ENCODE assay signal across 19 mouse cellular contexts in the genomic region with DNA sequence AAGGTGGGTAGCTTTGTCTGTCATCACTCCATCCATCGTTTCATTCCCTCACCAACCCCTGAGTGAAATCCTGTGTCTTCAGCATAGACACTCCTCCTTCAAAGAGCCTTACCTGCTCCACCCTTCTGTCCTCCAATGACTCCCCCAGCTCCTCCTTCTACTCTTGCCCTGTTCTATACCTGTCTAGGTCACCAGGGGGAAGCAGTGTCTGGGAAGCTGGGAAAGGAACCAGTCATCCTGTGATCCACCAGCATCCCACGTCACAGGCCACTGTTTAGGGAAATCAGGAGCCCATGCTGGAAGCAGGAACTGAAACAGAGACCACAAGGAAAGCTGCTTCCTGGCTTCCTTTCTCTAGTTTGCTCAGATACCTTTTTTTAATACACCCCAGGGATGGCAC. TPM values are rescaled to one million over a fixed set of nuclear protein-coding genes. Genes with fewer than 3 reads are reported as not detected.
DNase-seq lines count a peak whose midpoint lies in the region; ATAC-seq and TF ChIP-seq lines count a peak whose summit lies in the region.
"Had no signal": no experiment of that assay in that cellular context is flagged by ENCODE, and none has a peak within 500 bp of the region (broad histone marks: within the 10 kb centered on the region; RNA-seq: fewer than 3 reads in every experiment).

No protein-coding gene starts in this region.

- H3K36me3 ChIP-seq in heart, adult 2 months (ENCODE audit: control insufficient read depth, insufficient read depth, low read length): no peaks in the 10 kb centered on the region
- no peaks in the 10 kb centered on the region for H3K36me3 ChIP-seq in ES-E14 (ENCODE audit: control insufficient read depth, insufficient read depth, low read length, poor library complexity, severe bottlenecking)
- H3K36me3 ChIP-seq: embryonic facial prominence, embryonic 12.5 days; G1E; heart, embryonic 12.5 days; liver, embryonic 13.5 days; midbrain, embryonic 12.5 days had no signal

- no peak for TF ChIP-seq CTCF in heart, adult 2 months (IDR thresholded peaks at IDR 0.05)
- peak; percentile 12 for TF ChIP-seq CTCF in layer of hippocampus, adult 2 months (conservative IDR thresholded peaks at IDR 0.05)

- no peak overlapping the region for H3K9ac ChIP-seq in heart, adult 2 months (ENCODE audit: low read depth, low read length)
- H3K9ac ChIP-seq in ES-E14 (ENCODE audit: insufficient read depth, low read depth, low read length, poor library complexity, severe bottlenecking): no peak overlapping the region
- H3K9ac ChIP-seq: embryonic facial prominence, embryonic 12.5 days; heart, embryonic 12.5 days; liver, embryonic 13.5 days; midbrain, embryonic 12.5 days had no signal

- H3K27me3 ChIP-seq in heart, adult 2 months (ENCODE audit: control insufficient read depth, insufficient read depth, low read length): no peaks in the 10 kb centered on the region
- H3K27me3 ChIP-seq: embryonic facial prominence, embryonic 12.5 days; liver, embryonic 13.5 days had no signal

- H3K9me3 ChIP-seq in ES-E14 (ENCODE audit: control insufficient read depth, insufficient read depth, low read depth, low read length): no peaks in the 10 kb centered on the region
- H3K9me3 ChIP-seq: embryonic facial prominence, embryonic 12.5 days; G1E; heart, embryonic 12.5 days; liver, embryonic 13.5 days; midbrain, embryonic 12.5 days had no signal

- no peak overlapping the region for H3K27ac ChIP-seq in heart, adult 2 months
- H3K27ac ChIP-seq in layer of hippocampus, adult 2 months: no peak overlapping the region
- no peak overlapping the region for H3K27ac ChIP-seq in ES-E14 (ENCODE audit: insufficient read depth, low read depth, low read length, poor library complexity, severe bottlenecking)
- H3K27ac ChIP-seq: embryonic facial prominence, embryonic 12.5 days; liver, embryonic 13.5 days; midbrain, embryonic 12.5 days had no signal

- H3K79me2 ChIP-seq in heart, adult 2 months (replicated peaks; ENCODE audit: control insufficient read depth, insufficient read depth, low read length): no peaks in the 10 kb centered on the region

- H3K4me1 ChIP-seq in heart, adult 2 months (ENCODE audit: control insufficient read depth, insufficient read depth, low read length): no peaks in the 10 kb centered on the region; the same call in 1 of the 2 replicates
- peaks cover 0 to 2% of the 10 kb centered on the region in 2 experiments; a peak in 1 of 4 replicates for H3K4me1 ChIP-seq in ES-E14 (ENCODE audit: control insufficient read depth in 2 of 2, insufficient read depth in 2 of 2, low read length in 2 of 2, poor library complexity in 1 of 2)
- H3K4me1 ChIP-seq: embryonic facial prominence, embryonic 12.5 days; heart, embryonic 12.5 days; liver, embryonic 13.5 days; midbrain, embryonic 12.5 days had no signal

- WGBS in heart, adult 2 months: 50% methylated on average over 2 of the region's 2 CpGs

- H3K4me3 ChIP-seq in heart, adult 2 months: no peak overlapping the region
- H3K4me3 ChIP-seq in layer of hippocampus, adult 2 months: no peak overlapping the region
- no peak overlapping the region for H3K4me3 ChIP-seq in ES-E14 (ENCODE audit: insufficient read depth in 1 of 2, low read depth in 1 of 2, low read length in 2 of 2, poor library complexity in 1 of 2, severe bottlenecking in 1 of 2)
- H3K4me3 ChIP-seq: embryonic facial prominence, embryonic 12.5 days; heart, embryonic 12.5 days; liver, embryonic 13.5 days; midbrain, embryonic 12.5 days had no signal

- TF ChIP-seq EP300 in heart, adult 2 months (IDR thresholded peaks at IDR 0.05; ENCODE audit: insufficient read depth, low read depth, low read length): no peak

- no peak for TF ChIP-seq POLR2A in heart, adult 2 months (IDR thresholded peaks at IDR 0.05; ENCODE audit: insufficient read depth, low read depth, low read length)

- in situ Hi-C loops in ES-E14 (cut with MboI; ENCODE audit: low sequenced_read_pairs in 2 of 2, unreplicated experiment in 2 of 2): loop anchor here in 1 of 2 experiments (10.0 kb wide), 1 partner anchor 115 kb away; a partner anchor contains a TSS

- peak; percentile 54 for ATAC-seq in granulocyte monocyte progenitor cell, adult 5-6 weeks (replicated peaks; ENCODE audit: poor library complexity, severe bottlenecking)
- ATAC-seq in activated CD4-positive, CD25-positive, alpha-beta regulatory T cell, adult 4 months: no peak

- peak; percentile 86 for DNase-seq in heart, adult 11 months
- no peak for DNase-seq in heart, adult 2 months
- no peak for DNase-seq in layer of hippocampus, adult 2 months (ENCODE audit: low spot score in 2 of 2)
- no peak for DNase-seq in layer of hippocampus, postnatal 14 days (ENCODE audit: low spot score in 2 of 2)
- peak; percentile 65 for DNase-seq in ES-E14 (ENCODE audit: low read depth, low spot score)
- DNase-seq in left cerebral cortex, postnatal 4 days: no peak
- DNase-seq: cerebellum, adult 11 months; gastrocnemius, postnatal 25 days; heart, postnatal 4 days; liver, embryonic 13.5 days; right cerebral cortex, postnatal 14 days; thymus, postnatal 4 days had no signal

- intact Hi-C loops in heart, adult 2 months (cut with DNase I): loop anchor here (5.0 kb wide), 1 partner anchor 58 kb away; no protein-coding TSS in a partner anchor
- intact Hi-C loops in left cerebral cortex, postnatal 4 days (cut with DNase I): loop anchor here (5.0 kb wide), 1 partner anchor 113 kb away; no protein-coding TSS in a partner anchor

TF ChIP-seq in ES-E14, 5 proteins besides CTCF, POLR2A, EP300 and RAD21:
- no peak for TF ChIP-seq CHD2 (IDR thresholded peaks at IDR 0.05; ENCODE audit: low read depth, low read length)
- no peak for TF ChIP-seq ZC3H11A (IDR thresholded peaks at IDR 0.05; ENCODE audit: borderline replicate concordance, low read depth, low read length)
- no peak for TF ChIP-seq MAFK (IDR thresholded peaks at IDR 0.05; ENCODE audit: insufficient read depth, low read depth, low read length)
- TF ChIP-seq ZNF384 (IDR thresholded peaks at IDR 0.05; ENCODE audit: low read depth, low read length): no peak
- TF ChIP-seq HCFC1 (IDR thresholded peaks at IDR 0.05; ENCODE audit: borderline replicate concordance, insufficient read depth, low read length): no peak

RNA-seq across cellular contexts. Expression of a gene that starts 31.2 kb away (rescaled TPM):
- under 1 TPM; 0.23 to 0.27 TPM for total RNA-seq in heart, adult 2 months (2021)
- polyA plus RNA-seq in heart, adult 2 months (2012; rRNA removed): 0.94 and 1.0 TPM in 2 replicates
- total RNA-seq in layer of hippocampus, adult 2 months (2021): under 1 TPM in 1 of 2 experiments, not detected in 1; 0.20 TPM
- under 1 TPM; 0.14 to 0.52 TPM for total RNA-seq in layer of hippocampus, postnatal 14 days (2021)
- 0.26 and 0.98 TPM in 2 replicates for total RNA-seq in ES-E14 (2012; rRNA removed)
- not detected in 2 replicates for total RNA-seq in granulocyte monocyte progenitor cell, adult 5-6 weeks (2014; fragmentation: Nextera tagmentation)
- total RNA-seq in granulocyte monocyte progenitor cell, adult 5-6 weeks (2017): not detected in 2 replicates
- total RNA-seq in left cerebral cortex, postnatal 4 days (2021): not detected
- not detected for polyA plus RNA-seq in activated CD4-positive, CD25-positive, alpha-beta regulatory T cell, adult 4 months (2017; shearing (Covaris generic))
- total RNA-seq: G1E had no signal
- polyA plus RNA-seq: G1E; liver, embryonic 13.5 days had no signal

RNA-seq across cellular contexts. Expression of a gene that starts 37.0 kb away (rescaled TPM):
- not detected for total RNA-seq in heart, adult 2 months (2021)
- polyA plus RNA-seq in heart, adult 2 months (2012; rRNA removed): not detected in 2 replicates
- total RNA-seq in layer of hippocampus, adult 2 months (2021): not detected
- not detected for total RNA-seq in layer of hippocampus, postnatal 14 days (2021)
- 0.18 and 0.37 TPM in 2 replicates for total RNA-seq in ES-E14 (2012; rRNA removed)
- not detected in 2 replicates for total RNA-seq in granulocyte monocyte progenitor cell, adult 5-6 weeks (2014; fragmentation: Nextera tagmentation)
- not detected in 2 replicates for total RNA-seq in granulocyte monocyte progenitor cell, adult 5-6 weeks (2017)
- not detected for total RNA-seq in left cerebral cortex, postnatal 4 days (2021)
- not detected for polyA plus RNA-seq in activated CD4-positive, CD25-positive, alpha-beta regulatory T cell, adult 4 months (2017; shearing (Covaris generic))
- total RNA-seq: gastrocnemius, postnatal 25 days; heart, postnatal 4 days; layer of hippocampus, adult 8-10 months had no signal
- polyA plus RNA-seq: G1E; heart, embryonic 12.5 days; liver, embryonic 13.5 days; midbrain, embryonic 12.5 days had no signal

Comparison
In these comparisons a context has a peak if more than half of its experiments do, and no peak if none do; other contexts are left out.
1. DNase-seq: peak in heart, adult 11 months (single experiment) and ES-E14 (single experiment); none in heart, adult 2 months (0 of 2), layer of hippocampus, adult 2 months (0 of 2), layer of hippocampus, postnatal 14 days (0 of 2) and left cerebral cortex, postnatal 4 days (single experiment).